Mouse (Mus musculus) intestine, embryonic 15.5 days (tissue): Measurements from ENCODE around the gene Rab3gap2. TPM values are rescaled to one million over a fixed set of nuclear protein-coding genes. Genes with fewer than 3 reads are reported as not detected.

Experiments used
- ATAC-seq: fragments of 200-750 bp; cut with Nextera tagmentation; 2 replicates; pipeline ENCODE4 v1.8.0; 2017; ENCODE audit warnings: moderate TSS enrichment, moderate library complexity
- H3K27ac ChIP-seq: fragments of 300-500 bp; sonication (generic); 2 replicates; pipeline ENCODE4 v1.5.1; 2015; ENCODE audit warnings: mild to moderate bottlenecking, inconsistent platforms
- H3K27me3 ChIP-seq: fragments of 300-500 bp; sonication (generic); replicated peaks from 2 replicates; pipeline ENCODE4 v1.6.1; 2015; ENCODE audit warnings: inconsistent platforms
- H3K36me3 ChIP-seq: fragments of 300-500 bp; sonication (generic); 2 replicates; pipeline ENCODE4 v1.6.1; 2015; ENCODE audit warnings: inconsistent platforms
- H3K4me1 ChIP-seq: fragments of 300-500 bp; sonication (generic); replicated peaks from 2 replicates; pipeline ENCODE4 v1.6.1; 2015; ENCODE audit warnings: inconsistent platforms
- H3K4me2 ChIP-seq: fragments of 300-500 bp; sonication (generic); replicated peaks from 2 replicates; pipeline ENCODE4 v1.6.1; 2015; ENCODE audit warnings: mild to moderate bottlenecking, inconsistent platforms
- H3K4me3 ChIP-seq: fragments of 300-500 bp; sonication (generic); replicated peaks from 2 replicates; pipeline ENCODE4 v1.5.1; 2015; ENCODE audit warnings: inconsistent platforms
- H3K9ac ChIP-seq: fragments of 300-500 bp; sonication (generic); 2 replicates; pipeline ENCODE4 v1.6.1; 2015; ENCODE audit warnings: inconsistent platforms
- H3K9me3 ChIP-seq: fragments of 300-500 bp; sonication (generic); 2 replicates; pipeline ENCODE4 v1.6.1; 2016; ENCODE audit warnings: inconsistent platforms
- WGBS: fragments of 180-500 bp; shearing (Covaris S2); methylation state at CpG from one replicate; pipeline ENCODE4 v1.1.7; 2015; 5-methylcytosine and 5-hydroxymethylcytosine counted together
- polyA plus RNA-seq: library from polyadenylated mRNA; unstranded; fragments of >200 nt; fragmentation: Nextera tagmentation; extraction: Ambion mirVana; gene quantifications from 2 replicates; pipeline ENCODE4 v1.2.1, GENCODE M21; 2015

Rab3gap2 gene
- polyA plus RNA-seq, 1 experiment from 2014 or later = 24.6 TPM

DNA sequence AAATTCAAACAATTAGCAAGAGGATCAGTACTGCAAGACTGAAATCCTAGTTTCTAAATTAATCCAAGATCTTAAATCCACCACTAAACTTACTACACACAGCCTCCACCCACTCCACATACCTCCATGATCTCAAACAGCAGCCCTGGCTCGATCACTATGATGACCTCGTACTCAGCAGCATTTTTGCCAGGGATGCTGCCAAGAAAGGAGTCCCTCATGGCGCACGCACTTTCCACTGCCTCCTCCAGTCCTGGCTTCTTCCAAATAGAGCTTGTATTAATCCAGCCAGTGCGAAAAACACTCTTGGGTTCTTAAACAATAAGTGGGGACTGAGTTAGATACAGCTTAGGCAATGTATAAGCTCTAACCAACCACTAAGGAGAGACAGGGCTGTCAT is 85.3 kb downstream of the Rab3gap2 start:
- no peak for ATAC-seq
- H3K36me3 ChIP-seq = peaks cover 30% of the 10 kb centered on the region
- H3K4me2 ChIP-seq = no peak overlapping the region
- H3K9ac ChIP-seq = no peak overlapping the region
- no peaks in the 10 kb centered on the region for H3K4me1 ChIP-seq
- 78% methylated on average over 5 of the region's 5 CpGs for WGBS
- H3K27ac ChIP-seq = no peak overlapping the region
- H3K27me3 ChIP-seq = no peaks in the 10 kb centered on the region
- no peaks in the 10 kb centered on the region for H3K9me3 ChIP-seq
- H3K4me3 ChIP-seq = no peak overlapping the region

DNA sequence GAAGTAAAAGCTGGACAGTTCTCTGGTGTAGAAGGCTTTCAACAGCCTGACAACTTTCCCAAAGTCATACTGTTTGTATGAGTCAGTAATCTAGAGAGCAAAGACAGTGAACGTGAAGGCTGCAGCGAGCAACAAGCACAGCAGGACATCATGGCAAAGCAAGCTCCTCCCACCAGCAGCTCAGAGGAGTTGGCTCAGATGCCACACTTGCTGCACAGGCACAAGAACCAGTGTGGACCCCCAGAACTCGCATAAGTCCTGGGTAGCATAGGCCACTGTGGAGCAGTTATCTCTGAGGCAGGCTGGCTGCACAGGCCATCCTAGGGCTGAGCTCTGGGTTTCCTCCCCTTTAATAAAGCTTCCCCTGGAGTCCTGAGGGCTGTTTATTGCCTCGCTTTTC is 87.4 kb downstream of the Rab3gap2 start:
- peaks cover 32% of the 10 kb centered on the region for H3K36me3 ChIP-seq

DNA sequence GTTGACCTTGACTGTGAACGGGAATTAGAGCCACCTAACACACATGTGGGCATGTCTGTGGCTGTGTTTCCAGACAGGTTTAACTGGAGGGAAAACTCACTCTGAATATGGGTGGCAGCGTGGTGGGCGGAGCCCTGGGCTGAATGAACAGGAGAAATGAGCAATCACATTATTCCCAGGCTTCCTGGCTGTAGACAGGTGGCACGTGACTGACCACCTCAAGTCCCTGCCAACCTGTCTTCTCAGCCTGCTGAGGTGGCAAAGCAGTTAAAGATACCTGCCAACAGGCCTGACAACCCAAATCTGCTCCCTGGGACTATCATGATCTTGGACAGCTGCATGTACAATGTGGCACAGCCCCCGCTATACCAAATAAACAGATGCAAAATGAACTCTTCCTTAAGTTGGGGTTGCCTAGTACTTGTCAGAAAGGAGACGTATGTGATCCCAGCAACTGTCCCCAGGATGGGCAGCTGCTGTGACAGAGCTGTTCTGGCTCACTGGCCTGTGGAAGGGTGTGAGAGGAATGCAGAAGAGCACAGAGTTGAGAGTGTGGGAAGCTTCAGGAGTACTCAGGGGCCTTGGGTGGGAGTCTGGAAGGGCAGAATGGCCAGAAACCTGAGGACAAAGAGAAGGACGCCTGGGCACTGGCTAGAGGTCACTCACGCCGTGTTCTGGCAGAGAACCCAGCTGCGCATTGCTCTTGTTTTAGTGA is 88.9 kb downstream of the Rab3gap2 start:
- H3K27ac ChIP-seq = no peak overlapping the region
- no peaks in the 10 kb centered on the region for H3K4me1 ChIP-seq
- no peak overlapping the region for H3K4me2 ChIP-seq
- no peak overlapping the region for H3K9ac ChIP-seq
- H3K27me3 ChIP-seq = no peaks in the 10 kb centered on the region
- H3K36me3 ChIP-seq = peaks cover 43% of the 10 kb centered on the region
- no peak overlapping the region for H3K4me3 ChIP-seq
- ATAC-seq = no peak
- WGBS = 92% methylated on average over 10 of the region's 10 CpGs
- no peaks in the 10 kb centered on the region for H3K9me3 ChIP-seq

More for the DNA sequence above, 87.4 kb downstream of the Rab3gap2 start:
- WGBS = 88% methylated on average over 4 of the region's 4 CpGs
- no peaks in the 10 kb centered on the region for H3K9me3 ChIP-seq
- H3K27ac ChIP-seq = no peak overlapping the region
- no peak for ATAC-seq
- no peaks in the 10 kb centered on the region for H3K27me3 ChIP-seq
- H3K4me1 ChIP-seq = no peaks in the 10 kb centered on the region
- no peak overlapping the region for H3K4me3 ChIP-seq
- no peak overlapping the region for H3K4me2 ChIP-seq
- no peak overlapping the region for H3K9ac ChIP-seq

DNA sequence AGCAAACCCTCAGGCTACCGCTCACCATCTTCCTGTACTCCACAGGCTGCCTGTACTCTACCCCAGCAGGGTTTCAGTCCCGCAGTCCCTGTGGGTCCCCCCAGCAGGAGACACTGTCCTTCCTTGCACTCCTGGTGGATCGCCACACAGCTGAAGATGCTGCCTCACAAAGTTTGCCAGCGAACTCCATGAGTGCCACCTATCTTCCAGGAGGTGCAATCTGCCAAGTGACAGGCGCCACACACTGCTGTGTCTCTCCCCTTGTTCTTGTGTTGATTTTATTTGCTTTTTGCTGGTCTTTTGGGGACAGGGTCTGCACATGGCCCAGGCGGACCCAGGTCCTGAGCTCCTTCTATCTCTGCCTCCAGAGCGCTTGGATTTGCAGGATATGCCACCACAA is 92.9 kb downstream of the Rab3gap2 start:
- no peaks in the 10 kb centered on the region for H3K9me3 ChIP-seq
- no peaks in the 10 kb centered on the region for H3K27me3 ChIP-seq
- H3K4me2 ChIP-seq = no peak overlapping the region
- no peak overlapping the region for H3K27ac ChIP-seq
- 85% methylated on average over 7 of the region's 7 CpGs for WGBS
- no peaks in the 10 kb centered on the region for H3K4me1 ChIP-seq
- H3K9ac ChIP-seq = no peak overlapping the region
- ATAC-seq = no peak
- H3K36me3 ChIP-seq = peaks cover 39% of the 10 kb centered on the region
- no peak overlapping the region for H3K4me3 ChIP-seq

DNA sequence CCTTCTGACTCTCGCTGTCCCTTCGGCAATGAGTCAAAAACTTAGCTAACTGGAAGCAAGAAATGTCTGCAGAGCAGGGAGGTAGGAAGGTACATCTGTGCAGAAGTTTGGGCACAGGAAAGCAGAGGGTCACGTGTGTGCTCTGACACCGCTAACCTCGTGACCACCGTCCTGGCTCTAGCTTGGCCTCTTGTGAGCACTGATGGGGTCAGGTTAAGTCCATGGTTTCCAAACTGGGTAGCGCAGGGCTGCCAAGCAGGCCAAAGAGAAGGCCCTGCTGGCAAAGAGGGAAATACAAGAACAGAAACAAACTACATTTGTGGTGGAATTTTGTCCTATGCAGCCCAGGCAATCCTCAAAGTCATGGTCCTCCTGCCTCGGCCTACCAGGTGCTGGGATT is 94.6 kb downstream of the Rab3gap2 start:
- H3K27ac ChIP-seq = no peak overlapping the region

DNA sequence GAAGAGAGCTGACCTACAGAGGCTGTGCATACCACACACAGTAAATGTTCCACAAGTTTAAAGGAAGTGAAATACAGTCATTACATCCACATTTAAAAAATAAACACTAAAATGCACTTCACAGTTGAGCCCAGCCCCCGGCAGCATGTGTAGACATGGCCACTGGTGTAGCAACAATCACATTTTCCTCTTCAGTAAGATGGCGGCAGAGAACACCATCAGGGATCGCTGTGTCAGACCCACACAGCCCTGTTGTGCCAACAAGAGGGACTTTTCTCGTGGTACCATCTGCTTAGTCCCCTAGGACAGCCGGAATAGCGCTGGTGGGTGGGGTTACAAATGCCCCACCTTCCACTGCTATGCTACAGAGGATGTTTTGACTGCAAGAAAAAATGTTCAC is 98.9 kb downstream of the Rab3gap2 start:
- H3K9ac ChIP-seq = no peak overlapping the region
- H3K36me3 ChIP-seq = peaks cover 22% of the 10 kb centered on the region
- H3K4me3 ChIP-seq = no peak overlapping the region
- WGBS = 94% methylated on average over 6 of the region's 6 CpGs
- no peak overlapping the region for H3K4me2 ChIP-seq
- H3K9me3 ChIP-seq = no peaks in the 10 kb centered on the region; the same call in 1 of the 2 replicates
- no peaks in the 10 kb centered on the region for H3K4me1 ChIP-seq
- no peak for ATAC-seq
- H3K27me3 ChIP-seq = no peaks in the 10 kb centered on the region
- H3K27ac ChIP-seq = no peak overlapping the region

More for the DNA sequence above, 94.6 kb downstream of the Rab3gap2 start:
- 95% methylated on average over 8 of the region's 8 CpGs for WGBS
- no peaks in the 10 kb centered on the region for H3K27me3 ChIP-seq
- no peak for ATAC-seq
- no peak overlapping the region for H3K9ac ChIP-seq
- no peaks in the 10 kb centered on the region for H3K4me1 ChIP-seq
- peaks cover 41% of the 10 kb centered on the region for H3K36me3 ChIP-seq
- H3K4me3 ChIP-seq = no peak overlapping the region
- no peak overlapping the region for H3K4me2 ChIP-seq
- no peaks in the 10 kb centered on the region for H3K9me3 ChIP-seq

DNA sequence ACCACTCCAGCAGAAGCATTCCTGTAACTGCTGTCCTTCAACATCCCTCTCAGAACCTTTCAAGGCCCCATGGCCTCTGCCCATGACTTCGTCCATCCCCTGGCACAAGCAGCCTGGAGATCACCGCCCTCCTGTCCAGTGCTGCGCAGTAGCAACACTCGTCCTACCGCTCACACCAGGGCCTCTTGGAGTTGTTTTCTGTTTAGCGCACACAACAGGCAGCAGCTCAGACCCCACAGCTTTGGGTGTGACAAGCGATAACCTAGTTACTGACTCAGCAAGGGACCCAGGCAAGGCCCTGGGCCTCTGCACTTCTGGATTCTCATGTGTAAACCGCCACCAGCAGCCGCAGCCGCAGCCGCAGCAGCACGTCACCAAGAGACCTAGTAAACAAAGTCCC is 102.9 kb downstream of the Rab3gap2 start:
- Histone ChIP-seq H3K4me2 (no peak overlapping the region), H3K9me3 (no peaks in the 10 kb centered on the region; the same call in 1 of the 2 replicates), H3K27ac (no peak overlapping the region), H3K9ac (no peak overlapping the region), H3K4me1 (no peaks in the 10 kb centered on the region; the same call in 1 of the 2 replicates), H3K36me3 (peaks cover 24% of the 10 kb centered on the region), H3K4me3 (no peak overlapping the region), H3K27me3 (no peaks in the 10 kb centered on the region)
- WGBS = 97% methylated on average over 12 of the region's 12 CpGs
- ATAC-seq = no peak

DNA sequence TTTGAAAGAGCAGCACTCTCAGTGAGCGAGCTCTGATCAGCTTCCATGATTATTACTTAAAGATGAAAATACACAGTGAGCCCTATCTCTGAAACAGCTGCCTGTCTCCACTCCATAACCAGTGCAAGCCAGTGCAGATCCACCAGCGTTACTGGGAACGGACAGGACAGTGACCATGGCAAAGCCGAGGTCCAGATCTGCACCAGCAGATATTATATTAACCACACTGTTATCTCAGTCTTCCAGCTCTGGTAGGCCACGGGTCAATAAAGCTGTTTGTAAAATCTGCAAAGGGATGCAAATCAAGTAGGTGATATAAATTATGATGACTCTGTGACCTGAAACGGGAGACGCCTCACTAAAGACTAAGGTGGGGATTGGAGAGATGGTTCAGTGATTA is 103.7 kb downstream of the Rab3gap2 start:
- no peak overlapping the region for H3K9ac ChIP-seq
- H3K9me3 ChIP-seq = no peaks in the 10 kb centered on the region; the same call in 1 of the 2 replicates
- peak; percentile 5; the same call in 1 of the 2 replicates for ATAC-seq
- H3K4me3 ChIP-seq = no peak overlapping the region
- no peaks in the 10 kb centered on the region for H3K27me3 ChIP-seq
- H3K27ac ChIP-seq = peak overlapping the region; percentile 30
- peaks cover 20% of the 10 kb centered on the region for H3K36me3 ChIP-seq
- WGBS = 68% methylated on average over 7 of the region's 7 CpGs
- H3K4me1 ChIP-seq = no peaks in the 10 kb centered on the region; the same call in 1 of the 2 replicates
- 0 out of 2 replicates have a peak overlapping the region, but pooled peaks have one; percentile 10 for H3K4me2 ChIP-seq

DNA sequence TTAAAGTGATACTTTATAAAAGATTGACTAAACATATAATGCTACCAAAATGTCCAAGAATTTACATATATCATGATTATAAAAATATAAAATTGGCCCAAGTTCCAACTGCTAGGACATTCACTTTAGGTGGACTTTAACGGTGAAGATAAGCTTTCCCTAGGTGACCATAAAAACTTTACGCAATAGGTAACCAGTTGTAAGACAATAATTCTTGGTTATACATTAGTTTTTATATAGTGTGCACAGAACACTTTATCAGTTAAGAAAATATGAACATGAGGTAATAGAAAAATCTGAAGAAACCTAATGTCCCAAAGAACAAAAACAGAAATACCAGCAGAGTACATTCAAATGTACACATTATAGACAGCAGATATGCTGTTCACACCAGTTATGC is 104.4 kb downstream of the Rab3gap2 start:
- Histone ChIP-seq H3K4me2 (0 out of 2 replicates have a peak overlapping the region, but pooled peaks have one; percentile 33), H3K4me1 (no peaks in the 10 kb centered on the region; the same call in 1 of the 2 replicates), H3K9me3 (no peaks in the 10 kb centered on the region; the same call in 1 of the 2 replicates), H3K36me3 (peaks cover 15% of the 10 kb centered on the region), H3K27ac (peak overlapping the region; percentile 89), H3K4me3 (no peak overlapping the region), H3K27me3 (no peaks in the 10 kb centered on the region), H3K9ac (no peak overlapping the region)
- 66% methylated on average over 2 of the region's 2 CpGs for WGBS
- ATAC-seq = peak; percentile 77

DNA sequence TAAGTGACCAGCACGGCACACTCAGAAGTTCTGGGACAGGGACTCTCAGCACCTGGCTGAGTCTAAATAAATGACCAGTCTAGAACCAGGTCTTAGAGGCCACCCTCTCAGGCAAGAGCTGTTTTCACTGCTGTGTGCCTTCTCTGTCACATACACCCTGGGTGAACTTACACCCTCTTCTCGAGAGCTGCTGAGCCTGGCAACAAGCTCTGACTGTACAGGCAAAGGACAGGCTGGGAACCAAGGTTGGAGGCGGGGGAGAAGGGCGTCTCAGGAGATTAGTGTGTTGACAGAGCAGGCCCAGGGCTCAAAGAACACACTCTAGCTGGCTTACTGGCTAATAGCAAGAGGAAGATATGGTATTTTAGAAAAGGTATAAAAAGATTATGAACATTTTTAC is 105.0 kb downstream of the Rab3gap2 start:
- Histone ChIP-seq H3K27ac (peak overlapping the region; percentile 89), H3K4me2 (peak overlapping the region; percentile 33; the same call in 1 of the 2 replicates), H3K4me1 (no peaks in the 10 kb centered on the region; the same call in 1 of the 2 replicates), H3K4me3 (no peak overlapping the region), H3K36me3 (peaks cover 15% of the 10 kb centered on the region), H3K27me3 (no peaks in the 10 kb centered on the region), H3K9ac (no peak overlapping the region), H3K9me3 (no peaks in the 10 kb centered on the region; the same call in 1 of the 2 replicates)
- peak; percentile 89 for ATAC-seq
- WGBS = 55% methylated on average over 4 of the region's 4 CpGs

DNA sequence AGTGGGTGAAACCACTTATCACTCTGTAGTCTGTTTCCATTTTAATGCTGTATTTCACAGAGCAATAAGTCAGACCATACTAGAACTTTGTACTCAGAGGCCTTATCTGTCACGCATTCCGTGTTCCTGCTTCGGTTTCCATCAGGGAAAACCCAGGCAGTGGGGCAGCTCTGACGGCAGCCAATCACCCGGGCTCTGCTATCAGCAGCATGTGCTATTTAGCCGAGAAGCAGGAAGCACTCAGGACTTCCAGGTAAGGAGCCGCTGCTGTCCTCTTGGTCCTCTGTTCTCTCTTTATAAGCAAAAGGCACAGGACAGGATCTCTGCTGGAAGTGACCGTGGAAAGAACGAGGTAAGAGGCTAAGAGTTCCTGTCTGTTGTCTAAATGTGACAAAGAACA is 108.0 kb downstream of the Rab3gap2 start:
- Histone ChIP-seq H3K9me3 (no peaks in the 10 kb centered on the region; the same call in 1 of the 2 replicates), H3K4me2 (0 out of 2 replicates have a peak overlapping the region, but pooled peaks have one; percentile 2), H3K36me3 (peaks cover 13% of the 10 kb centered on the region), H3K9ac (no peak overlapping the region), H3K27me3 (no peaks in the 10 kb centered on the region), H3K27ac (peak overlapping the region; percentile 37), H3K4me3 (peak overlapping the region; percentile 13; the same call in 1 of the 2 replicates), H3K4me1 (no peaks in the 10 kb centered on the region; the same call in 1 of the 2 replicates)
- ATAC-seq = peak; percentile 75
- WGBS = 67% methylated on average over 9 of the region's 9 CpGs

DNA sequence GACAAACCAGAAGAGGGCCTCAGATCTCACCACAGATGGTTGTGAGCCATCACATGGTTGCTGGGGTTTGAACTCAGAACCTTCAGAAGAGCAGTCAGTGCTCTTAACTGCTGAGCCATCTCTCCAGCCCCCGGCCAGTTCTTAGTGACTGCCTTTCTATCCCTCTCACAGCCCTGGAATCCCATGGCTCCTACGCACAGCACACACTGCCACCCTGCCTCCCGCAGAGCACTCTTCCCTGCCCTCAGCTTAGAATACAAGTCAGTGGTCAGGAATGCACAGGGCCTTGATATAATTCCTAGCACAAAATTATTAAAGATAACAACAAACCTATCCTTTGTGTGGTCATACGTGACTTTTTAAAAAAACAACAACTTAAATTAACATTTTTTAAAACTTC is 110.6 kb downstream of the Rab3gap2 start:
- no peak overlapping the region for H3K27ac ChIP-seq
- ATAC-seq = no peak
- H3K36me3 ChIP-seq = peaks cover 15% of the 10 kb centered on the region
- no peaks in the 10 kb centered on the region for H3K9me3 ChIP-seq
- 92% methylated on average over 4 of the region's 4 CpGs for WGBS
- H3K9ac ChIP-seq = no peak overlapping the region
- H3K4me3 ChIP-seq = no peak overlapping the region
- H3K27me3 ChIP-seq = no peaks in the 10 kb centered on the region
- no peaks in the 10 kb centered on the region; the same call in 1 of the 2 replicates for H3K4me1 ChIP-seq
- H3K4me2 ChIP-seq = no peak overlapping the region
